Mouse (Mus musculus) kidney, postnatal 25 days (tissue): ENCODE measurements around the gene Slc35f1.

Experiments
- DNase-seq, 2 experiments: peaks; one replicate each; pipeline ENCODE4 v3.0.0; 2021; ENCODE audit warnings: mixed read lengths in 2 of 2

The Slc35f1 gene

DNA sequence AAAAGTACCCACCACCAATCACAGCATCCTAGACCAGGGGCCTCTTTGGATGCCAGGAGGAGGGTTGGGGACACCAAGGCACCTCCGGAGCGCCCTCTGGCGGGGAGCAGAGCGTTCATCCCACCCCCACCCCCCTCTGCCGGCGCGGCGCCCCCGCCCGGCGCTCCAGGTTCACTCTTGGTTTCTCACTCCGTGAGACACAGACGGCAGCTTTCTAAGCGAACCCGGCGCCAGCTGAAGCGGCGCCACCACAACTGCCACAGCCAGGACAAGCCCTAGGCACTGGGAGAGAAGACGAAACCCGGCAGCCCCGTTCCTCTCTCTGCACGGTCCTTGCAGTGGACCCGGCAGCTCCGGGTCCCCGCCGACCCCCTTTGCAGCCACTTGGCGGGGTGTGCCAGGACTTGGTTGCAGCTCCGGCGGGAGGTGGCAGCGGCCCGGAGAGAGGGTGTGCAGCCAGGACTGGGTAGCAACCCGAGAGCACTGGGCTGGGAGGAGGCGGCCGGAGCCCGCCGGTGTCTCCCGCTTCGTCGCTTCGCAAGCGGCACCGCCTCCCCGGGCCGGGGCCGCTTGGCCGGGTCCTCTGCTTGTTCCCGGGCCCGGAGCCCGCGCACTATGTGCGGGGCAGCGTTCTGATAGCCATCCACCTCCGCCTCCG lies at the start of gene Slc35f1:
Gene Slc35f1 (plus strand): TSS at position 200 of the 658 bp plus-strand sequence.
- peak; percentile 66 to 69 for DNase-seq

GRCm38 (mm10) chr10:52671234-52671633 lies 19.1 kb upstream of the Slc35f1 start:
- DNase-seq: no peak

DNA sequence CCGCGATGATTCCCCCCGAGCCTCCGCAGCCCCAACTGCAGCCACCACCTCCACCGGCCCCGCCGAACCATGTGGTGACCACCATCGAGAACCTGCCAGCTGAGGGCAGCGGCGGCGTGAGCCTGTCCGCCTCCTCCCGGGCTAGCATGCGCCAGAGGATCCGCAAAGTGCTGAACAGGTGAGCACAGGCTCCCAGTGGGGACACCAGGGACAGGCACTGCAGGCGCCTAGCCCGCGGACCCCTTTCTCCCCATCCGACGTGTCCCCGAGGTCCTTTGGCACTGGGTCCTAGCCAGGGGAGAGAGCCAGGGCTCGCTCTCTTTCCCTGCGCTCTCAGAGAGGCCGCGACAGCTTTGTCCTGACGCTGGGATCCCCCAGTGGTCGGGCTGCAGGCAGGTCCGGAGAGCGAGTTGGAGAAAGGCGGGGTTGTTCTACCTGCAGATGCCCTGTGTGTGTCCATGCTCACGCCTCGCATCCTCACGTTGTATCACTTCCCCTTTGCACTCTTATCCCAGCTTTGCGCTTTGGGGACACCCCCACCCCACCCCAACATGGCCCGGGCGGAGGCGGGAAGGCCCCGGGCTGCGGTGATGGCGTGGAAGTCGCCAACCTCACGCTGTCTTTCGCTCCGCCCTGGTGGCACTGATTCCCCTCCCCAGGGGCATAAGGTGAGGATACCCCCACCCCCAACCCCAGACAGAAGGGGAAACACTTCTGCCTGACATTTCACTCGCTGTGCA lies 829 bp downstream of the Slc35f1 start:
- peak; percentile 7 to 41 for DNase-seq

- no peak for DNase-seq
These were observed 13.4 kb downstream of the Slc35f1 start for GRCm38 (mm10) chr10:52703688-52704087.

- DNase-seq: peak in 1 of 2 experiments; percentile 36
These were observed 14.0 kb downstream of the Slc35f1 start for GRCm38 (mm10) chr10:52704101-52705051.

GRCm38 (mm10) chr10:52709482-52709881 lies 19.1 kb downstream of the Slc35f1 start:
- DNase-seq: no peak

DNA sequence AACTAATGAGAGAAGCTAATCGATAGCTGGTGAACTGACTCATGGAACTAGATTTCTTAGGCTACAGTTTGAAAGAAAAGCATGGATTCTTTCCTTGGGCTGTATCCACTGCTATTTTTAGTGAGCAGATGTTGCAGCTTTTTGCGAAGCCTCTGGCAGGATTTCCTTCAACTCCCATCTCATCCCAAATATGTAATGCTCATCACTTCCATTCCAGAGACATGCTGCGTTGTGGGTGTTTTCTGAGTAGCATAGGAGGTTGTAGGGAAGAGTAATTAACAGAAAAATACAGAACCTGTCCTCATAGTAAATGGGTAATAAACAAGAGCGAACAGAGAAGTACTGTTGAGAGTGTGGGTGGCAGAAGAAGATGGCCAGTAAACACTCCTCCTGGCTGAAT lies 21.8 kb downstream of the Slc35f1 start:
- no peak for DNase-seq

- no peak for DNase-seq
These were observed 24.2 kb downstream of the Slc35f1 start for GRCm38 (mm10) chr10:52714557-52714956.

GRCm38 (mm10) chr10:52715146-52715545 lies 24.8 kb downstream of the Slc35f1 start:
- no peak for DNase-seq

DNA sequence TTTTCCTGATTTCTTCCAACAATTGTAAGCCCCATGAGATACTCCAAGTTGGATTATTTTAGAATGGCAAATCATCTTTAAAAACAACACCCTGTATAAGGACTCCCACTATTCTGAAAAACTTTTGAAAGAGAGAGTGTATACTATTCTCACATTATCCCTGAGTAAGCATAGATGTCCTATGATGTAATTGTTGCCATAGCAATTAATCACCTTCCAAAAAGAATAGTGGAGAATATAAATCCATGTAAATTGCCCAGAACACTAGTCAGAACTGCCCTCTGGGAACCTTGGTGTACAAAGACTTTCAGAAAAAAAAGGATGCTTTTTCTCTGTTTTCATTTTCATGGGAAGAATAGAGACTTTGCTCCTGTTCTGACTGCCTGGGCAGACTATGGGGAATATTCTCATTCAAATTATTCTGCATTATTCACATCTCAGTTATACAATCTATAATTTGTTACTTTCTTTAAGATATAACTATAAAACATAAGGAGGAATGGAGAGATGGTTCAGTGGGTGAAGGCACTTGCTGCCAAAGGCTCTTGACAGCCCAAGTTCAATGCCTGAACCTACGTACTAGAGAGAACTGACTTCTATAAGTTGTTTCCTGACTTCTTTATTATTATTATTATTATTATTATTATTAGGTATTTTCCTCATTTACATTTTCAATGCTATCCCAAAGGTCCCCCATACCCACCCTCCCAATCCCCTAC lies 28.0 kb downstream of the Slc35f1 start:
- no peak for DNase-seq

- DNase-seq: no peak
These were observed 36.3 kb downstream of the Slc35f1 start for GRCm38 (mm10) chr10:52726674-52727073.

GRCm38 (mm10) chr10:52742671-52743379 lies 52.5 kb downstream of the Slc35f1 start:
- peak in 1 of 2 experiments; percentile 3 for DNase-seq

DNA sequence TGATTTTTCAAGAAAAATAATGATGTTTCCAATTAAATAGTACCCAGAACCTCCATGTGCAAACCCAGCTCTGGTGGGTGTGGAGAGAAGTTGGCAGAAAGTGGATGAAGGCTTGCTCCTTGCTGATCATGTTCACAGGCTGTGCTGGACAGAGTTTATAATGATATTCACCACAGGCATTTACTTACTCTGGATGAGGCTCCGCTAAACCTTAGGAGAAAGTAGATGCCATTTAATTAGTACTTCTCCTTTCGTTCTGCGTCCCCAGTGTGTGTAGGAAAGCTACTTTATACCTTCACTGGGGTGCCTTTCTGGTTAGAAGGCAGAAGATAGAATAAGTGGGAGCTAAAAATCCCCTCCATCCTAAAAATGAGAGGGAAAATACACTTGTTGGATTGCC lies 53.5 kb downstream of the Slc35f1 start:
- no peak for DNase-seq

GRCm38 (mm10) chr10:52748028-52748597 lies 57.8 kb downstream of the Slc35f1 start:
- DNase-seq: no peak

DNA sequence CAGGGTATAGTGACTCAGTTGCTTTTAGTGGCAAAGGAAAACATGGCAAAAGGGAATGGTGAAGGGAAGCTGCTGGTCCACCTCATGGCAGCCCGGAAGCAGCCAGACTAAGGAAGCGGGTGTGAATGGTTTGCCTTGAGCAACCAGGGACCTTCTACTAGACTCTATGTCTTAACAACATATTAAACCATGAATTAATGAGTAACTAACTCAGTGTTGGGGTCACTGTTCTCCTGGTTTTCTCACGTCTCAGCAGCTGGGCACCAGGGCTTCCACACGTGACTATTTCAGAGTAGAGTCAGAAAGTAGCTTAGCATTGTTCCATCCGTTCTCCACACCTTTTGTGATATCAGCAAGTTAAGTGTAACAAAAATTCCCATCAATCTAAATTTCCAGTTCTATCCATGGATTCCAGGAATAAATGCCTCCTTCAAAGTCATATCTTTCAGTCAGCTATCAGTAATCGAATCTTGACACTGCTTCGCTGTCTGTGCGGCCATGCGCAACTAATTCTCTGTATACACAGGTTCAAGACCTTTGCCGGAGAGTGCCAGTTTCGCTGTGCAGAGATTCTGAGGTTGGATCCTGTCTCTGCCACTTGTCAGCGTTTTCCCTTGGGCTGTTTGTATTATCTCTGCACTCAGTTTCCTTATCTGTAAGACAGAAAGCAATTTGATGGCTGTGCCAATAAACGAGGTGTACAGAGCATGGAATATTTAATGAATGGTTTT lies 65.8 kb downstream of the Slc35f1 start:
- DNase-seq: peak; percentile 31 to 56

GRCm38 (mm10) chr10:52757496-52758260 lies 67.3 kb downstream of the Slc35f1 start:
- no peak for DNase-seq

DNA sequence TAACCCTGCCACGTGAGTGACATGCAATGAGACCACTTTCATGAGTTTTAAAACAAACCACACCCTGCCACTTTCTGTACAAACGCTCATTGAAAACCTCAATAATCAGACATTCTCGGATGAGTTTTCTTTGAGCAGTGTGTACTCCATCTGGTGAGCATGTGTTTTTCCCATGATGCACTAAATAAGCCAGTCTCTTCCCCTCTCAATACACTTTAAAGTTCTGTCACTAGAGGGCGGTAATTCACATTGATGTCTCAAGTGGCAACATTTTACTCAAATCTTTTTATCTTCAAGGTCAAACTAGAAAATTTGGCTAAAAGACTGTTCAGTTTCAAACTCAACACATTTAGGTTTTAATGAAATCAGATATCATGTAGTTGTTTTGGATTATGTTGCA lies 68.3 kb downstream of the Slc35f1 start:
- DNase-seq: no peak

DNA sequence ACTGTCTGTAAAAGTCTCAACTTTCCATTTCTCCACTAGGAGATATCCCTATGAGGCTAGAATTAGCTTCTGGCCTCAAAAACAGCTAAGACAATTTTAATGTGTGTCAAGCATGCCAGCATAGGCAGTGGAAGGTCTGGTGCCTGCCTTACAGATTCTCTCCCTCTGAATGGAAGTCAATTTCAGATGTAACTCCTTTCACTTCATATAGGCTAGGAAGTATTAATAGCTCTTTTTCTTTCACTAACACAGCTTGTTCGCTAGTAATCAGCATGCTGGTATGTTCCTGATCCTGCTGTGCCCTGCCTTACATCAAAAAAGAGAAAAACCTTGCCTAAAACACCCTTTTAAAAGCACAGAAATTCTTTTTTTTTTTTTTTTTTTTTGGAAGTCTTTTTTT lies 70.2 kb downstream of the Slc35f1 start:
- no peak for DNase-seq

GRCm38 (mm10) chr10:52779926-52780485 lies 89.7 kb downstream of the Slc35f1 start:
- DNase-seq: no peak

GRCm38 (mm10) chr10:52787075-52787474 lies 96.7 kb downstream of the Slc35f1 start:
- DNase-seq: no peak
